Comparison of ENCODE assay signal across 15 mouse cellular contexts in the genomic region with DNA sequence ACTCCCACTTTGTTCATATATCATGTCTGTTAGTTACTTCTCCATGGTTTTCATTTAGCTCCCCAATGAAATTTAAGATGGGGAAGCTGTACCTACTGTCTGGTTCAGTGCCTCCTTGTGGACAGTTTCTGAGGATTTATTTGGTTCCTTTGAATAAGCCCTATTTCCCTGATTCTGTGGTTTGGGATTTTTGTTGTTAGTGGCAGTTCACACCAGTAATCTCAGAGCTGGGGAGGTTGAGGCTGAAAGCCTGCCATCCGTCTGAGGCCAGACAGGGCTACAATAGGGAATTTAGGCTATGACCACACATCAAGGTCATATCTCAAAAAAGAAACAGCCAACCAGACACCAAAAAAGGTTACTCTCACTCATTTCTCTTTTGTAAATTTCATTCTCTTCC. TPM values are rescaled to one million over a fixed set of nuclear protein-coding genes. Genes with fewer than 3 reads are reported as not detected.
"Had no signal": no experiment of that assay in that cellular context is flagged by ENCODE, and none has a peak within 500 bp of the region (broad histone marks: within the 10 kb centered on the region; RNA-seq: fewer than 3 reads in every experiment).

No protein-coding gene starts in this region.

- H3K27me3 ChIP-seq: limb, embryonic 12.5 days; megakaryocyte, embryonic 14.5 days; stomach, embryonic 15.5 days had no signal

- H3K9ac ChIP-seq: limb, embryonic 12.5 days; stomach, embryonic 15.5 days had no signal

- H3K4me2 ChIP-seq: limb, embryonic 12.5 days; midbrain, embryonic 11.5 days; stomach, embryonic 15.5 days had no signal

- H3K4me1 ChIP-seq: limb, embryonic 12.5 days had no signal

- H3K9me3 ChIP-seq: limb, embryonic 12.5 days; megakaryocyte, embryonic 14.5 days; stomach, embryonic 15.5 days had no signal

- ATAC-seq: midbrain, embryonic 16.5 days had no signal

- DNase-seq: kidney, adult 11 months; kidney, adult 9 months; kidney, postnatal 14 days; layer of hippocampus, adult 9-11 months; layer of hippocampus, postnatal 36 days; lung, postnatal 10 days; right cerebral cortex, postnatal 14 days; thymus, postnatal 36 days had no signal

- H3K27ac ChIP-seq: limb, embryonic 12.5 days; macrophage; stomach, embryonic 15.5 days had no signal

- H3K36me3 ChIP-seq: limb, embryonic 12.5 days; stomach, embryonic 15.5 days had no signal

- H3K4me3 ChIP-seq: limb, embryonic 12.5 days; stomach, embryonic 15.5 days had no signal

RNA-seq across cellular contexts. Expression of a gene that starts 48.1 kb away (rescaled TPM):
- polyA plus RNA-seq: limb, embryonic 12.5 days; liver, embryonic 16.5 days; macrophage; midbrain, embryonic 11.5 days had no signal
